Mouse (Mus musculus): Measurements from ENCODE around the gene Hspa12a. TPM values are rescaled to one million over a fixed set of nuclear protein-coding genes. Genes with fewer than 3 reads are reported as not detected.

The Hspa12a gene
- polyA plus RNA-seq, 1 experiment from 2014 or later = 5.1 TPM

DNA sequence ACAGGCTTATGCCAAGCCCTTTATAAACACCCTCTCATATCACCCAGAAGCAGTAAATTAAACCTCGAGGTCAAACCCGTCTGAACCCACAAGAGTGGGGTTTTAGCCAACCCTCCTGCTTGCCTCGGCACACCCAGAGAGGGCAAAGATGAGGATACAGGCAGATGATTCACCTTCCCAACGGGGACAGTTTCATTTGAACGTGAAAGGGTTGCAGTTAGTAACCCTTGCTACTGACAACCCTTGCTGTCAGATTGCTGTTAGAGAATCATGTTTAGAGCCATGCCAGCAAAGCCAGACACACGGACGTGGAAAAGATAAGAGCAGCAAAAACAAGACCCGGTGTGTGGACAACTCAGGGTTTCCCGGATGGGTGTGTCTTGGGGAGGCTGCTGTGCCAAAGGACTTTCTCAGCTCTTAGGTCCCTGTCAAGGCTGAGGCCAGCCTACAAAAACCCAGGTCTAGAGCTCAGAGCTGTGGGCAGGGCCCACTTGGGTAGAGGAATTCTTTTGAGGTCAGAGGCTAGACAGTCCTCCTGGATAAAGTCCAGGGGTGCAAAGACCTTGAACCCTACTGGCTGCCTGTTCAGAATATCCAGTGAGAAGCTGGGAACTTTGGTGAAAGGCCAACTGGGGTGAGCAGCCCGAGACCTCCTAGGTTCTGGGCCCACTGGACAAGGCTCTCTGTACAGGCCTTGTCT is 90.3 kb downstream of the Hspa12a start:
- no peak overlapping the region for H3K9ac ChIP-seq
- WGBS = 48% methylated on average over 10 of the region's 10 CpGs
- no peak overlapping the region for H3K4me3 ChIP-seq
- no peaks in the 10 kb centered on the region for H3K27me3 ChIP-seq
- H3K36me3 ChIP-seq = no peaks in the 10 kb centered on the region
- H3K4me1 ChIP-seq = no peaks in the 10 kb centered on the region
- no peak overlapping the region for H3K4me2 ChIP-seq
- no peaks in the 10 kb centered on the region for H3K9me3 ChIP-seq
- H3K27ac ChIP-seq = no peak overlapping the region
- no peak for ATAC-seq (ENCODE audit: borderline replicate concordance, extremely low read depth, low FRiP score, low TSS enrichment)

DNA sequence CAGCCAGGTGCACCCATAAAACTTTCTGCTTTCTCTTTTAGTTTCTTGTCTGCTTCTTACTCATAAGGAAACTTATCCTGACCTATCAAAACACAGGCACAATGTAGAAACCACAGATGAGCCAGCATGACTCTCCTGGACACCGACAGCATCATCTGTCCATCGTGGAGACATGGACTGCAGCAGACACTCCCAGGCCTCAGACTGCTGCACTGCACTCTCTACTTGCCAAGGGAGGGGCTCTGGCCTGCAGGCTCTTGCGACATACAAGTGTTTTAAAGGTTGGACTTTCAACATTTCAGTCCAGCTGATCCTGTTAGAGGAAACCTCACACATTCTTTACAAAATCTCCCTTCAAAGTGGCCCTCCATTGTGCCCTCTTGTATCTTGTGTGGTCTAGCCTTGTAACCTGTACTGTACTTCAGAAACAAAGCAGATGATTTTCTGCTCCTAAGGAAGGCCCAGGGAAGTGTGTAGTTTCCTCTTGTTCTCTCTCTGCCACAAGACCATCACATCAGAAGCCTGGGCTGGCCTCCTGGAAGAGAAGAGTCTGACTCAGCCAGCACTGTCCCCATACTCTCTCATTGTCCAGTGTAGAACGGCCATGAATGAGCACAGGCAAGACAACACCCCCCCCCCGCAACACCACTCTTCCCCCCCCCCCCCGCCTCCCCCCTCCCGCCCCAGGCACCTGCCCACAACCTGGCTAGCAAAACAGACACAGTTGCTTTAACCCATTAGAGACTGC is 92.6 kb downstream of the Hspa12a start:
- H3K4me2 ChIP-seq = no peak overlapping the region
- no peaks in the 10 kb centered on the region for H3K4me1 ChIP-seq
- H3K27ac ChIP-seq = no peak overlapping the region
- no peak for ATAC-seq (ENCODE audit: borderline replicate concordance, extremely low read depth, low FRiP score, low TSS enrichment)
- WGBS = 61% methylated on average over 6 of the region's 7 CpGs
- no peaks in the 10 kb centered on the region for H3K36me3 ChIP-seq
- no peaks in the 10 kb centered on the region for H3K9me3 ChIP-seq
- no peak overlapping the region for H3K4me3 ChIP-seq
- no peak overlapping the region for H3K9ac ChIP-seq
- no peaks in the 10 kb centered on the region for H3K27me3 ChIP-seq

DNA sequence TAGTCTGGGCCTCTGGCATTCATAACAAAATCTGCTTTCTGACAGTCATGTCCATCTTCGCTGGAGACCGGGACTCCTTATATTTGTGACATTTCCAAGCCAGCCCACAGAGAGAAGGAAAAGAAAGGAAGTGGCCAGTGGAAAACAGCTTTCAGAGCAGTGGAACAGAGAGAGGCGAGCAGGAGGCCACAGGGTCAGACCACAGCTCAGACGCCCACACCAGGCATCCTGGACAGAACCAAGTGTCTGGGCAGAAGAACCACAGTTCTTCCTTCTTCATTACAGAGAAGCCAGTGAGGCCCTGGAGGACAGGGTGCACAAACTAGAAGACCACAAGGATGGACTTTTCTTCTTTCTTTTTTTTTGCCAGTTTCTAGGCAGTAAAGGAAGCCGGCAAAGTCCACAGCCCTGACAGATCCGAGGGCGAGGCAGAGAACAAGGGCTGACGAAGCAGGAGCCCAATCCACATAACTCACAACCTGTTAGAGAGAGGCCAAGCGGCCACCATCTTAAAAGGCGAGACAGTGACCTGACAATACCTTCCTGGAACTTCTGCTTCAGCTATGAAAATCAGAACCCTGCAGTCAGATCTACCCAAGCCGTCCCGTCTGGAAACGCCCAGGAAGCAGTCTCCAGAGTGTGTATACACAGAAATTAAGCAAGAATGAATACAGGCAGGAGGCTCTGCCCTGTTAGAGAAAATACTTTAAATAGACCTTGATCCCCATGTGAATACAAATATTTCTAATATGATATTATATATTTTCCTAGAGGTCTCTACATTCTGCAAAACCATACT is 93.9 kb downstream of the Hspa12a start:
- WGBS = 65% methylated on average over 13 of the region's 13 CpGs
- no peak overlapping the region for H3K4me3 ChIP-seq
- H3K4me1 ChIP-seq = no peaks in the 10 kb centered on the region
- H3K36me3 ChIP-seq = no peaks in the 10 kb centered on the region
- no peak overlapping the region for H3K4me2 ChIP-seq
- no peak overlapping the region for H3K9ac ChIP-seq
- no peak for ATAC-seq (ENCODE audit: borderline replicate concordance, extremely low read depth, low FRiP score, low TSS enrichment)
- no peak overlapping the region for H3K27ac ChIP-seq
- no peaks in the 10 kb centered on the region for H3K9me3 ChIP-seq
- no peaks in the 10 kb centered on the region for H3K27me3 ChIP-seq

DNA sequence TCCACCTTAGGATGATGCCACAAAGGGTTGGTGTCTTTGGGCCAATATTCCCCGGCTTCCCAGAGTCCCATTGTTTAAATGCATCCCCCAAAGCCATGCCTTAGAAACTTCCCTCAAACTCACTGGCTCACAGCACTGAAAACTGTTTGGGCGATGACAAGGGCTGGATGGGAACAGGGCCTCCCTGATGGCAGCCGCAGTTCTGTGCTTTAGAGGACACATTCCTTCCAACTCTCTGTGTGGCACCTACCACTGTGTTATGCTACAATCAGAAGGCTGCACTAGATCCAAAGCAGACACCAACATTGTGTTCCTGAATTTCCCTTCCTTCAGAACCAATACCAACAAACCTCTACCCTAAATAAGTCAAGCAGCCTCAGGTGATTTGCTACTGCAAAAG is 99.8 kb downstream of the Hspa12a start:
- H3K4me2 ChIP-seq = no peak overlapping the region
- ATAC-seq (ENCODE audit: borderline replicate concordance, extremely low read depth, low FRiP score, low TSS enrichment) = no peak
- H3K27me3 ChIP-seq = no peaks in the 10 kb centered on the region
- peaks cover 10% of the 10 kb centered on the region for H3K4me1 ChIP-seq
- H3K9me3 ChIP-seq = no peaks in the 10 kb centered on the region
- H3K4me3 ChIP-seq = no peak overlapping the region
- WGBS = 80% methylated on average over 3 of the region's 3 CpGs
- H3K9ac ChIP-seq = no peak overlapping the region
- no peaks in the 10 kb centered on the region for H3K36me3 ChIP-seq
- no peak overlapping the region for H3K27ac ChIP-seq

GRCm38 (mm10) chr19:58840721-58841271 is 102.7 kb downstream of the Hspa12a start:
- no peak overlapping the region for H3K4me2 ChIP-seq
- H3K27ac ChIP-seq = no peak overlapping the region
- no peaks in the 10 kb centered on the region for H3K9me3 ChIP-seq
- H3K36me3 ChIP-seq = no peaks in the 10 kb centered on the region
- no peak overlapping the region for H3K9ac ChIP-seq
- H3K4me3 ChIP-seq = no peak overlapping the region
- H3K4me1 ChIP-seq = peaks cover 15% of the 10 kb centered on the region
- no peaks in the 10 kb centered on the region for H3K27me3 ChIP-seq
- 78% methylated on average over 5 of the region's 5 CpGs for WGBS
- no peak for ATAC-seq (ENCODE audit: borderline replicate concordance, extremely low read depth, low FRiP score, low TSS enrichment)

DNA sequence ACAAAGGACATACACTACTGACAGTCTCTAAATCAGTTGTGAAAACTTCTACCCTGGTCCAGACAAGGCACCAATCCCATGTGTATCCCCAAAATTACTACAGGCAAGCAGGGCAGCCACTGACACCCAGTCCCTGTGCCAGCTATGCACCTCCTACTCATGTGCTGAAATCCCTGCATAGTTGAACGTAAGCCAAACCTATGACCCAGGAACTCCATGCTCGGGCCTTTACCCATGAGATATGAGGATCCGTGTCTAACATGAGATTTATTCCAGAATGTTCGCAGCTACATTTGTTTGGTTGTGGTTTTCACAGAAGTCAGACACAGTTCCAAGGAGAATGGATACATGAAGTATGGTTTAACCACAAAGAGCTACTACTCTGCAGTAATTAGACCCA is 103.6 kb downstream of the Hspa12a start:
- Histone ChIP-seq H3K9ac (no peak overlapping the region), H3K4me2 (no peak overlapping the region), H3K36me3 (no peaks in the 10 kb centered on the region), H3K4me3 (no peak overlapping the region), H3K27ac (no peak overlapping the region), H3K27me3 (no peaks in the 10 kb centered on the region), H3K9me3 (no peaks in the 10 kb centered on the region), H3K4me1 (peaks cover 15% of the 10 kb centered on the region)
- ATAC-seq (ENCODE audit: borderline replicate concordance, extremely low read depth, low FRiP score, low TSS enrichment) = no peak
- WGBS = 61% methylated on average over 4 of the region's 4 CpGs

GRCm38 (mm10) chr19:58839345-58839744 is 104.1 kb downstream of the Hspa12a start:
- 58% methylated on average over 3 of the region's 3 CpGs for WGBS
- H3K4me3 ChIP-seq = no peak overlapping the region
- H3K9ac ChIP-seq = no peak overlapping the region
- H3K27ac ChIP-seq = no peak overlapping the region
- no peak overlapping the region for H3K4me2 ChIP-seq
- no peaks in the 10 kb centered on the region for H3K36me3 ChIP-seq
- H3K4me1 ChIP-seq = peaks cover 15% of the 10 kb centered on the region
- no peaks in the 10 kb centered on the region for H3K27me3 ChIP-seq
- no peak for ATAC-seq (ENCODE audit: borderline replicate concordance, extremely low read depth, low FRiP score, low TSS enrichment)
- H3K9me3 ChIP-seq = no peaks in the 10 kb centered on the region

DNA sequence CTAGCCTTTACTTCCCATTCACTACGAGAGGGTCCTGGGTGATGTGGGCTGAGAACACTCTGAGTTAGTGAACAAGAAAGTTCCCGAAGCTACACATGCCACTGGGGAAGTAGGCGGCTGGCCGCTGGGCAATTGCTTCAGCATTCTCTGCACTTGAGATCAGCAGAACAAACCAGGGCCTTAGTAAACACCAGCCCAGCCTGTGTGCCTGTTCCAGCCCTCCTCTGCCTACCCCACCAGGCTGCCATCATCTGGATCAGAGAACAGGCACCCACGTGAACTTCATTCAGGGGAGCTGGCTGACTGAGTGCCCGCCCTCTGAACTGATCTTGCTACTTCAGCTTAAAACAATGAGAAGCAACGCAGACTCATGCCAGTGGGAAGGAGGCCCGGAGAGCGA is 104.7 kb downstream of the Hspa12a start:
- no peak overlapping the region for H3K4me3 ChIP-seq
- ATAC-seq (ENCODE audit: borderline replicate concordance, extremely low read depth, low FRiP score, low TSS enrichment) = peak; percentile 48; the same call in 1 of the 2 replicates
- 53% methylated on average over 9 of the region's 9 CpGs for WGBS
- H3K27ac ChIP-seq = no peak overlapping the region
- H3K9me3 ChIP-seq = no peaks in the 10 kb centered on the region
- no peaks in the 10 kb centered on the region for H3K36me3 ChIP-seq
- peaks cover 15% of the 10 kb centered on the region for H3K4me1 ChIP-seq
- no peak overlapping the region for H3K9ac ChIP-seq
- H3K4me2 ChIP-seq = no peak overlapping the region
- no peaks in the 10 kb centered on the region for H3K27me3 ChIP-seq

- H3K4me1 ChIP-seq = peaks cover 6% of the 10 kb centered on the region; the same call in 1 of the 2 replicates
- no peak for ATAC-seq (ENCODE audit: borderline replicate concordance, extremely low read depth, low FRiP score, low TSS enrichment)
- H3K9me3 ChIP-seq = no peaks in the 10 kb centered on the region
- H3K9ac ChIP-seq = no peak overlapping the region
- no peaks in the 10 kb centered on the region for H3K36me3 ChIP-seq
- H3K4me3 ChIP-seq = no peak overlapping the region
- H3K27ac ChIP-seq = no peak overlapping the region
- H3K4me2 ChIP-seq = no peak overlapping the region
- 48% methylated on average over 13 of the region's 13 CpGs for WGBS
- no peaks in the 10 kb centered on the region for H3K27me3 ChIP-seq
Measured at GRCm38 (mm10) chr19:58833639-58834180, 109.7 kb downstream of the Hspa12a start.

- 68% methylated on average over 2 of the region's 2 CpGs for WGBS
- H3K27ac ChIP-seq = no peak overlapping the region
- no peak overlapping the region for H3K4me2 ChIP-seq
Measured at GRCm38 (mm10) chr19:58832988-58833387, 110.5 kb downstream of the Hspa12a start.

GRCm38 (mm10) chr19:58831280-58831922 is 112.1 kb downstream of the Hspa12a start:
- no peak overlapping the region for H3K27ac ChIP-seq
- H3K4me2 ChIP-seq = no peak overlapping the region
- no peaks in the 10 kb centered on the region for H3K27me3 ChIP-seq
- H3K9me3 ChIP-seq = no peaks in the 10 kb centered on the region
- H3K9ac ChIP-seq = no peak overlapping the region
- no peak overlapping the region for H3K4me3 ChIP-seq
- no peak for ATAC-seq (ENCODE audit: borderline replicate concordance, extremely low read depth, low FRiP score, low TSS enrichment)
- H3K4me1 ChIP-seq = no peaks in the 10 kb centered on the region
- WGBS = 90% methylated on average over 9 of the region's 9 CpGs
- H3K36me3 ChIP-seq = no peaks in the 10 kb centered on the region

More at GRCm38 (mm10) chr19:58832988-58833387, 110.5 kb downstream of the Hspa12a start:
- Histone ChIP-seq H3K4me3 (no peak overlapping the region), H3K27me3 (no peaks in the 10 kb centered on the region), H3K36me3 (no peaks in the 10 kb centered on the region), H3K4me1 (no peaks in the 10 kb centered on the region), H3K9ac (no peak overlapping the region), H3K9me3 (no peaks in the 10 kb centered on the region)
- ATAC-seq (ENCODE audit: borderline replicate concordance, extremely low read depth, low FRiP score, low TSS enrichment) = no peak
